Mouse (Mus musculus): ENCODE results near the gene Epha6. TPM values are rescaled to one million over a fixed set of nuclear protein-coding genes. Genes with fewer than 3 reads are reported as not detected.

Gene Epha6
- polyA plus RNA-seq, 1 experiment from 2014 or later: not detected

GRCm38 (mm10) chr16:60257623-60258022 lies 347.7 kb downstream of the Epha6 start:
- WGBS: 56% methylated on average over 2 of the region's 2 CpGs
- no peaks in the 10 kb centered on the region for H3K9me3 ChIP-seq
- H3K4me3 ChIP-seq: no peak overlapping the region
- H3K27ac ChIP-seq: no peak overlapping the region
- H3K4me2 ChIP-seq: no peak overlapping the region
- no peaks in the 10 kb centered on the region for H3K4me1 ChIP-seq
- no peaks in the 10 kb centered on the region for H3K36me3 ChIP-seq
- no peak overlapping the region for H3K9ac ChIP-seq
- H3K27me3 ChIP-seq: no peaks in the 10 kb centered on the region
- ATAC-seq (ENCODE audit: borderline replicate concordance, extremely low read depth, low FRiP score, low TSS enrichment): no peak

GRCm38 (mm10) chr16:60257044-60257443 lies 348.3 kb downstream of the Epha6 start:
- no peak overlapping the region for H3K27ac ChIP-seq
- no peak overlapping the region for H3K9ac ChIP-seq
- 60% methylated on average over 4 of the region's 4 CpGs for WGBS
- H3K27me3 ChIP-seq: no peaks in the 10 kb centered on the region
- no peaks in the 10 kb centered on the region for H3K4me1 ChIP-seq
- H3K4me3 ChIP-seq: no peak overlapping the region
- no peak for ATAC-seq (ENCODE audit: borderline replicate concordance, extremely low read depth, low FRiP score, low TSS enrichment)
- no peak overlapping the region for H3K4me2 ChIP-seq
- H3K9me3 ChIP-seq: no peaks in the 10 kb centered on the region
- no peaks in the 10 kb centered on the region for H3K36me3 ChIP-seq

GRCm38 (mm10) chr16:60239356-60240190 lies 365.8 kb downstream of the Epha6 start:
- Histone ChIP-seq H3K4me1 (no peaks in the 10 kb centered on the region), H3K4me2 (no peak overlapping the region), H3K27me3 (no peaks in the 10 kb centered on the region), H3K36me3 (no peaks in the 10 kb centered on the region), H3K9ac (no peak overlapping the region), H3K4me3 (no peak overlapping the region), H3K9me3 (no peaks in the 10 kb centered on the region), H3K27ac (no peak overlapping the region)
- ATAC-seq (ENCODE audit: borderline replicate concordance, extremely low read depth, low FRiP score, low TSS enrichment): no peak
- 72% methylated on average over 2 of the region's 2 CpGs for WGBS

- Histone ChIP-seq H3K27ac (no peak overlapping the region), H3K4me2 (no peak overlapping the region), H3K4me1 (no peaks in the 10 kb centered on the region), H3K36me3 (no peaks in the 10 kb centered on the region), H3K9me3 (no peaks in the 10 kb centered on the region), H3K9ac (no peak overlapping the region), H3K4me3 (no peak overlapping the region), H3K27me3 (no peaks in the 10 kb centered on the region)
- 83% methylated on average over 5 of the region's 5 CpGs for WGBS
- no peak for ATAC-seq (ENCODE audit: borderline replicate concordance, extremely low read depth, low FRiP score, low TSS enrichment)
Measured at GRCm38 (mm10) chr16:60233985-60234766, 371.2 kb downstream of the Epha6 start.

GRCm38 (mm10) chr16:60232982-60233381 lies 372.3 kb downstream of the Epha6 start:
- H3K36me3 ChIP-seq: no peaks in the 10 kb centered on the region
- H3K9ac ChIP-seq: no peak overlapping the region
- H3K27ac ChIP-seq: no peak overlapping the region
- no peak for ATAC-seq (ENCODE audit: borderline replicate concordance, extremely low read depth, low FRiP score, low TSS enrichment)
- WGBS: 72% methylated on average over 2 of the region's 2 CpGs
- H3K4me1 ChIP-seq: no peaks in the 10 kb centered on the region
- no peak overlapping the region for H3K4me2 ChIP-seq
- no peaks in the 10 kb centered on the region for H3K9me3 ChIP-seq
- H3K4me3 ChIP-seq: no peak overlapping the region
- no peaks in the 10 kb centered on the region for H3K27me3 ChIP-seq

GRCm38 (mm10) chr16:60209151-60209550 lies 396.2 kb downstream of the Epha6 start:
- Histone ChIP-seq H3K4me3 (no peak overlapping the region), H3K9ac (no peak overlapping the region), H3K27ac (no peak overlapping the region), H3K9me3 (no peaks in the 10 kb centered on the region), H3K36me3 (no peaks in the 10 kb centered on the region), H3K4me2 (no peak overlapping the region), H3K4me1 (no peaks in the 10 kb centered on the region), H3K27me3 (no peaks in the 10 kb centered on the region)
- ATAC-seq (ENCODE audit: borderline replicate concordance, extremely low read depth, low FRiP score, low TSS enrichment): no peak

- H3K4me1 ChIP-seq: no peaks in the 10 kb centered on the region
- H3K4me3 ChIP-seq: no peak overlapping the region
- no peak overlapping the region for H3K9ac ChIP-seq
- ATAC-seq (ENCODE audit: borderline replicate concordance, extremely low read depth, low FRiP score, low TSS enrichment): no peak
- H3K36me3 ChIP-seq: no peaks in the 10 kb centered on the region
- no peaks in the 10 kb centered on the region for H3K27me3 ChIP-seq
- no peaks in the 10 kb centered on the region for H3K9me3 ChIP-seq
- H3K27ac ChIP-seq: no peak overlapping the region
- H3K4me2 ChIP-seq: no peak overlapping the region
- 34% methylated on average over 3 of the region's 3 CpGs for WGBS
Measured at GRCm38 (mm10) chr16:60175580-60175979, 429.8 kb downstream of the Epha6 start.

GRCm38 (mm10) chr16:60152439-60152838 lies 452.9 kb downstream of the Epha6 start:
- H3K4me3 ChIP-seq: no peak overlapping the region
- H3K9me3 ChIP-seq: no peaks in the 10 kb centered on the region
- no peak overlapping the region for H3K27ac ChIP-seq
- no peak for ATAC-seq (ENCODE audit: borderline replicate concordance, extremely low read depth, low FRiP score, low TSS enrichment)
- H3K4me2 ChIP-seq: no peak overlapping the region
- no peaks in the 10 kb centered on the region for H3K36me3 ChIP-seq
- no peaks in the 10 kb centered on the region for H3K27me3 ChIP-seq
- 61% methylated on average over 2 of the region's 2 CpGs for WGBS
- H3K4me1 ChIP-seq: no peaks in the 10 kb centered on the region
- no peak overlapping the region for H3K9ac ChIP-seq

GRCm38 (mm10) chr16:60144370-60144769 lies 461.0 kb downstream of the Epha6 start:
- no peaks in the 10 kb centered on the region for H3K9me3 ChIP-seq
- H3K4me3 ChIP-seq: no peak overlapping the region
- no peaks in the 10 kb centered on the region for H3K27me3 ChIP-seq
- no peak for ATAC-seq (ENCODE audit: borderline replicate concordance, extremely low read depth, low FRiP score, low TSS enrichment)
- H3K27ac ChIP-seq: no peak overlapping the region
- no peaks in the 10 kb centered on the region for H3K4me1 ChIP-seq
- no peaks in the 10 kb centered on the region for H3K36me3 ChIP-seq
- 48% methylated on average over 3 of the region's 3 CpGs for WGBS
- H3K4me2 ChIP-seq: no peak overlapping the region
- H3K9ac ChIP-seq: no peak overlapping the region

GRCm38 (mm10) chr16:60121435-60121834 lies 483.9 kb downstream of the Epha6 start:
- Histone ChIP-seq H3K9ac (no peak overlapping the region), H3K27ac (no peak overlapping the region), H3K4me2 (no peak overlapping the region), H3K36me3 (no peaks in the 10 kb centered on the region), H3K4me3 (no peak overlapping the region), H3K9me3 (no peaks in the 10 kb centered on the region), H3K4me1 (no peaks in the 10 kb centered on the region), H3K27me3 (no peaks in the 10 kb centered on the region)
- 67% methylated on average over 3 of the region's 3 CpGs for WGBS
- no peak for ATAC-seq (ENCODE audit: borderline replicate concordance, extremely low read depth, low FRiP score, low TSS enrichment)

- Histone ChIP-seq H3K9me3 (no peaks in the 10 kb centered on the region), H3K27me3 (no peaks in the 10 kb centered on the region)
- WGBS: 85% methylated on average over 3 of the region's 3 CpGs
Measured at GRCm38 (mm10) chr16:60102210-60102609, 503.1 kb downstream of the Epha6 start.

GRCm38 (mm10) chr16:60095333-60095732 lies 510.0 kb downstream of the Epha6 start:
- 54% methylated on average over 1 of the region's 1 CpGs for WGBS
- H3K9ac ChIP-seq: no peak overlapping the region
- H3K4me2 ChIP-seq: no peak overlapping the region
- H3K27ac ChIP-seq: no peak overlapping the region
- H3K4me3 ChIP-seq: no peak overlapping the region
- no peaks in the 10 kb centered on the region for H3K36me3 ChIP-seq
- no peaks in the 10 kb centered on the region for H3K9me3 ChIP-seq
- ATAC-seq (ENCODE audit: borderline replicate concordance, extremely low read depth, low FRiP score, low TSS enrichment): no peak
- H3K4me1 ChIP-seq: no peaks in the 10 kb centered on the region
- no peaks in the 10 kb centered on the region for H3K27me3 ChIP-seq

More at GRCm38 (mm10) chr16:60102210-60102609, 503.1 kb downstream of the Epha6 start:
- Histone ChIP-seq H3K4me3 (no peak overlapping the region), H3K4me2 (no peak overlapping the region), H3K4me1 (no peaks in the 10 kb centered on the region), H3K9ac (no peak overlapping the region), H3K27ac (no peak overlapping the region), H3K36me3 (no peaks in the 10 kb centered on the region)
- ATAC-seq (ENCODE audit: borderline replicate concordance, extremely low read depth, low FRiP score, low TSS enrichment): no peak
